Mouse (Mus musculus) forebrain, embryonic 12.5 days (tissue): ENCODE data around the gene Vmn2r57. TPM values are rescaled to one million over a fixed set of nuclear protein-coding genes. Genes with fewer than 3 reads are reported as not detected.
A peak's percentile ranks its signal among the peaks of the same experiment; 100 is the strongest.
"Not testable (repeated sequence)": the region's sequence is repeated elsewhere in the genome, so short reads cannot be mapped to it uniquely, and the experiment has no call there.

Source experiments
- ATAC-seq: fragments of 200-750 bp; cut with Nextera tagmentation; 2 replicates; pipeline ENCODE4 v1.8.0; 2017; ENCODE audit warnings: moderate TSS enrichment; ENCODE audit not compliant: low FRiP score
- H3K27ac ChIP-seq: fragments of 300-500 bp; sonication (generic); 2 replicates; pipeline ENCODE4 v1.5.1; 2016; ENCODE audit warnings: mild to moderate bottlenecking
- H3K27me3 ChIP-seq: fragments of 300-500 bp; sonication (generic); 2 replicates; pipeline ENCODE4 v1.6.1; 2016; ENCODE audit warnings: mild to moderate bottlenecking
- H3K36me3 ChIP-seq: fragments of 300-500 bp; sonication (generic); replicated peaks from 2 replicates; pipeline ENCODE4 v1.6.1; 2016; ENCODE audit warnings: mild to moderate bottlenecking
- H3K4me1 ChIP-seq: fragments of 300-500 bp; sonication (generic); 2 replicates; pipeline ENCODE4 v1.6.1; 2016
- H3K4me2 ChIP-seq: fragments of 300-500 bp; sonication (generic); 2 replicates; pipeline ENCODE4 v1.6.1; 2016; ENCODE audit warnings: mild to moderate bottlenecking, moderate library complexity
- H3K4me3 ChIP-seq: fragments of 300-500 bp; sonication (generic); replicated peaks from 2 replicates; pipeline ENCODE4 v1.5.1; 2016; ENCODE audit warnings: mild to moderate bottlenecking
- H3K9ac ChIP-seq: fragments of 300-500 bp; sonication (generic); 2 replicates; pipeline ENCODE4 v1.6.1; 2016; ENCODE audit warnings: mild to moderate bottlenecking
- H3K9me3 ChIP-seq: fragments of 300-500 bp; sonication (generic); 2 replicates; pipeline ENCODE4 v1.6.1; 2016
- WGBS: fragments of 180-500 bp; shearing (Covaris S2); methylation state at CpG from one replicate; pipeline ENCODE4 v1.1.7; 2016; 5-methylcytosine and 5-hydroxymethylcytosine counted together
- polyA plus RNA-seq: library from polyadenylated mRNA; unstranded; fragments of >200 nt; fragmentation: Nextera tagmentation; extraction: Ambion mirVana; gene quantifications from 2 replicates; pipeline ENCODE4 v1.2.1, GENCODE M21; 2016

Gene Vmn2r57
- polyA plus RNA-seq, result 0.06 and 0.23 TPM in 2 replicates

GRCm38 (mm10) chr7:41448596-41448995 lies at the start of gene Vmn2r57:
TSS of gene Vmn2r57 (minus strand) at chr7:41448696.
- 74% methylated on average over 1 of the region's 1 CpGs for WGBS
- H3K4me3 ChIP-seq, ATAC-seq, H3K9ac ChIP-seq, H3K36me3 ChIP-seq, H3K27me3 ChIP-seq, H3K27ac ChIP-seq, H3K9me3 ChIP-seq, H3K4me1 ChIP-seq, H3K4me2 ChIP-seq: not testable (repeated sequence)

- Histone ChIP-seq H3K9me3 (peaks cover 8% of the 10 kb centered on the region; the same call in 1 of the 2 replicates), H3K27ac (no peak overlapping the region), H3K4me1 (no peaks in the 10 kb centered on the region), H3K27me3 (no peaks in the 10 kb centered on the region), H3K36me3 (peaks cover 10% of the 10 kb centered on the region; the same call in 1 of the 2 replicates), H3K4me3 (no peak overlapping the region), H3K4me2 (no peak overlapping the region), H3K9ac (no peak overlapping the region)
- 96% methylated on average over 2 of the region's 2 CpGs for WGBS
- no peak for ATAC-seq
Measured at GRCm38 (mm10) chr7:41497871-41498270, 49.4 kb upstream of the Vmn2r57 start.

- no peak for ATAC-seq
- Histone ChIP-seq H3K9ac (no peak overlapping the region), H3K4me2 (no peak overlapping the region), H3K4me3 (no peak overlapping the region), H3K27ac (no peak overlapping the region), H3K9me3 (0 out of 2 replicates have a peak, but pooled peaks cover 7% of the 10 kb centered on the region), H3K4me1 (no peaks in the 10 kb centered on the region), H3K36me3 (no peaks in the 10 kb centered on the region), H3K27me3 (no peaks in the 10 kb centered on the region)
- 9% methylated on average over 10 of the region's 10 CpGs for WGBS
Measured at GRCm38 (mm10) chr7:41451864-41452263, 3.4 kb upstream of the Vmn2r57 start.

GRCm38 (mm10) chr7:41394130-41394529 lies 54.4 kb downstream of the Vmn2r57 start:
- Histone ChIP-seq H3K4me1 (no peaks in the 10 kb centered on the region), H3K27me3 (no peaks in the 10 kb centered on the region), H3K9ac (no peak overlapping the region), H3K9me3 (no peaks in the 10 kb centered on the region), H3K36me3 (no peaks in the 10 kb centered on the region), H3K27ac (no peak overlapping the region), H3K4me3 (peak overlapping the region; percentile 54), H3K4me2 (peak overlapping the region; percentile 54)
- no peak for ATAC-seq
- 69% methylated on average over 4 of the region's 4 CpGs for WGBS

GRCm38 (mm10) chr7:41393048-41393971 lies 55.2 kb downstream of the Vmn2r57 start, which contains the start of gene AI987944:
TSS of gene AI987944 (minus strand) at chr7:41393379.
- 1% methylated on average over 25 of the region's 25 CpGs for WGBS
- peak within 1 kb of the TSS; percentile 54 for H3K4me3 ChIP-seq

More at GRCm38 (mm10) chr7:41393048-41393971, 55.2 kb downstream of the Vmn2r57 start, which contains the start of gene AI987944:
- Histone ChIP-seq H3K9me3 (no peaks in the 10 kb centered on the region), H3K36me3 (no peaks in the 10 kb centered on the region), H3K4me1 (no peaks in the 10 kb centered on the region), H3K4me2 (peak within 1 kb of the TSS; percentile 54), H3K9ac (peak within 1 kb of the TSS; percentile 48), H3K27me3 (no peaks in the 10 kb centered on the region), H3K27ac (peak within 1 kb of the TSS; percentile 84)
- ATAC-seq, result peak; percentile 99

Other genes starting within 250 kb of the Vmn2r57 start
- gene AI987944, start 55.3 kb downstream of the Vmn2r57 start, polyA plus RNA-seq, result 9.3 and 9.9 TPM in 2 replicates
- not detected in 2 replicates for gene Gm20449, start 50.7 kb upstream of the Vmn2r57 start, polyA plus RNA-seq
- 7.7 and 9.0 TPM in 2 replicates for gene AW146154, start 51.2 kb upstream of the Vmn2r57 start, polyA plus RNA-seq
- not detected in 2 replicates for gene Gm6871, start 125.0 kb upstream of the Vmn2r57 start, polyA plus RNA-seq
- 17.6 and 19.0 TPM in 2 replicates for gene 2610021A01Rik, start 150.5 kb upstream of the Vmn2r57 start, polyA plus RNA-seq
- gene Zfp788, start 184.5 kb upstream of the Vmn2r57 start, polyA plus RNA-seq, result 16.4 and 19.0 TPM in 2 replicates